Mouse (Mus musculus) hindbrain, postnatal 0 days (tissue): Measurements from ENCODE around the gene Itpr2. TPM values are rescaled to one million over a fixed set of nuclear protein-coding genes. Genes with fewer than 3 reads are reported as not detected.
A peak's percentile ranks its signal among the peaks of the same experiment; 100 is the strongest.

Experiments
- ATAC-seq: fragments of 200-750 bp; cut with Nextera tagmentation; 2 replicates; pipeline ENCODE4 v1.8.0; 2017; ENCODE audit warnings: mild to moderate bottlenecking, moderate TSS enrichment, moderate library complexity
- DNase-seq: peaks from one replicate; pipeline ENCODE4 v3.0.0-alpha.2; 2015; ENCODE audit warnings: low spot score
- H3K27ac ChIP-seq: fragments of 300-500 bp; sonication (generic); 2 replicates; pipeline ENCODE4 v1.5.1; 2014; ENCODE audit warnings: mild to moderate bottlenecking
- H3K27me3 ChIP-seq: fragments of 300-500 bp; sonication (generic); 2 replicates; pipeline ENCODE4 v1.6.1; 2014; ENCODE audit warnings: low read length, mixed read lengths; ENCODE audit not compliant: insufficient read depth
- H3K36me3 ChIP-seq: fragments of 300-500 bp; sonication (generic); 2 replicates; pipeline ENCODE4 v1.6.1; 2014; ENCODE audit warnings: low read length, mixed read lengths; ENCODE audit not compliant: insufficient read depth
- H3K4me1 ChIP-seq: fragments of 300-500 bp; sonication (generic); 2 replicates; pipeline ENCODE4 v1.6.1; 2014; ENCODE audit warnings: antibody characterized with exemption, low read length, mixed read lengths; ENCODE audit not compliant: insufficient read depth
- H3K4me2 ChIP-seq: fragments of 300-500 bp; sonication (generic); 2 replicates; pipeline ENCODE4 v1.6.1; 2014; ENCODE audit warnings: low read depth, mild to moderate bottlenecking, low read length, moderate library complexity, mixed read lengths
- H3K4me3 ChIP-seq: fragments of 300-500 bp; sonication (generic); 2 replicates; pipeline ENCODE4 v1.5.1; 2014; ENCODE audit warnings: low read length
- H3K9ac ChIP-seq: fragments of 300-500 bp; sonication (generic); replicated peaks from 2 replicates; pipeline ENCODE4 v1.6.1; 2014; ENCODE audit warnings: mild to moderate bottlenecking, low read length, moderate library complexity, mixed read lengths
- H3K9me3 ChIP-seq: fragments of 300-500 bp; sonication (generic); 2 replicates; pipeline ENCODE4 v1.6.1; 2016; ENCODE audit warnings: low read length, mixed read lengths
- CTCF ChIP-seq: IDR thresholded peaks from 2 replicates; pipeline ENCODE4 v1.5.1; 2016; ENCODE audit warnings: antibody characterized with exemption, control low read depth, low read depth
- WGBS: fragments of 180-500 bp; shearing (Covaris S2); extraction: QIAGEN DNeasy Blood & Tissue Kit; methylation state at CpG from one replicate; pipeline ENCODE4 v1.1.7; 2014; 5-methylcytosine and 5-hydroxymethylcytosine counted together
- polyA plus RNA-seq: library from polyadenylated mRNA; unstranded; fragments of >200 nt; fragmentation: Nextera tagmentation; extraction: Ambion mirVana; gene quantifications from 2 replicates; pipeline ENCODE4 v1.2.1, GENCODE M21; 2015
- total RNA-seq: library from RNA; depleted of rRNA; stranded (reverse); fragments of >200 nt; gene quantifications from 2 replicates; pipeline ENCODE4 v1.2.3, GENCODE M21; 2014

Itpr2 gene
- total and polyA plus RNA-seq, 2 experiments from 2014 or later: 15.3 to 15.7 TPM

- Histone ChIP-seq H3K36me3 (no peaks in the 10 kb centered on the region), H3K4me1 (no peaks in the 10 kb centered on the region), H3K4me2 (no peak overlapping the region), H3K27ac (no peak overlapping the region), H3K9me3 (0 out of 2 replicates have a peak, but pooled peaks cover 4% of the 10 kb centered on the region), H3K27me3 (no peaks in the 10 kb centered on the region), H3K4me3 (no peak overlapping the region), H3K9ac (no peak overlapping the region)
- no peak for TF ChIP-seq CTCF
- no peak for ATAC-seq
- WGBS: 88% methylated on average over 8 of the region's 8 CpGs
- no peak for DNase-seq
Observed at GRCm38 (mm10) chr6:146081578-146081977, 420.4 kb downstream of the Itpr2 start.

- no peak overlapping the region for H3K9ac ChIP-seq
- H3K36me3 ChIP-seq: no peaks in the 10 kb centered on the region
- no peaks in the 10 kb centered on the region for H3K9me3 ChIP-seq
- no peaks in the 10 kb centered on the region for H3K27me3 ChIP-seq
- 70% methylated on average over 18 of the region's 18 CpGs for WGBS
- TF ChIP-seq CTCF: no peak
- no peaks in the 10 kb centered on the region for H3K4me1 ChIP-seq
- no peak for DNase-seq
- no peak overlapping the region for H3K4me2 ChIP-seq
- no peak for ATAC-seq
- no peak overlapping the region for H3K4me3 ChIP-seq
- no peak overlapping the region for H3K27ac ChIP-seq
Observed at GRCm38 (mm10) chr6:146080546-146081512, 421.2 kb downstream of the Itpr2 start.

GRCm38 (mm10) chr6:146079734-146080443, 422.1 kb downstream of the Itpr2 start:
- Histone ChIP-seq H3K9me3 (no peaks in the 10 kb centered on the region), H3K9ac (no peak overlapping the region), H3K27me3 (no peaks in the 10 kb centered on the region), H3K4me1 (no peaks in the 10 kb centered on the region), H3K36me3 (no peaks in the 10 kb centered on the region), H3K4me3 (no peak overlapping the region), H3K4me2 (no peak overlapping the region), H3K27ac (0 out of 2 replicates have a peak overlapping the region, but pooled peaks have one; percentile 11)
- no peak for DNase-seq
- ATAC-seq: peak; percentile 16; the same call in 1 of the 2 replicates
- WGBS: 51% methylated on average over 3 of the region's 3 CpGs
- no peak for TF ChIP-seq CTCF

- WGBS: 42% methylated on average over 5 of the region's 5 CpGs
- Histone ChIP-seq H3K4me1 (no peaks in the 10 kb centered on the region), H3K27ac (no peak overlapping the region)
Observed at GRCm38 (mm10) chr6:146079261-146079660, 422.8 kb downstream of the Itpr2 start.

GRCm38 (mm10) chr6:146078136-146078535, 423.9 kb downstream of the Itpr2 start:
- TF ChIP-seq CTCF: no peak

More at GRCm38 (mm10) chr6:146079261-146079660, 422.8 kb downstream of the Itpr2 start:
- no peaks in the 10 kb centered on the region for H3K27me3 ChIP-seq
- TF ChIP-seq CTCF: peak; percentile 79
- no peak overlapping the region for H3K4me3 ChIP-seq
- H3K9ac ChIP-seq: no peak overlapping the region
- no peaks in the 10 kb centered on the region for H3K9me3 ChIP-seq
- no peak overlapping the region for H3K4me2 ChIP-seq
- no peaks in the 10 kb centered on the region for H3K36me3 ChIP-seq
- ATAC-seq: peak; percentile 70
- DNase-seq: peak; percentile 87

GRCm38 (mm10) chr6:146077124-146077889, 424.7 kb downstream of the Itpr2 start:
- Histone ChIP-seq H3K4me3 (no peak overlapping the region), H3K36me3 (no peaks in the 10 kb centered on the region), H3K9ac (no peak overlapping the region), H3K27me3 (no peaks in the 10 kb centered on the region), H3K27ac (no peak overlapping the region), H3K4me2 (no peak overlapping the region), H3K9me3 (0 out of 2 replicates have a peak, but pooled peaks cover 5% of the 10 kb centered on the region), H3K4me1 (no peaks in the 10 kb centered on the region)
- TF ChIP-seq CTCF: peak; percentile 28; the same call in 1 of the 2 replicates
- ATAC-seq: no peak
- 89% methylated on average over 11 of the region's 11 CpGs for WGBS
- DNase-seq: no peak

More at GRCm38 (mm10) chr6:146078136-146078535, 423.9 kb downstream of the Itpr2 start:
- DNase-seq (no peak), ATAC-seq (no peak)
- H3K4me1 ChIP-seq: no peaks in the 10 kb centered on the region
- no peak overlapping the region for H3K4me3 ChIP-seq
- H3K36me3 ChIP-seq: no peaks in the 10 kb centered on the region
- H3K9ac ChIP-seq: no peak overlapping the region
- 0 out of 2 replicates have a peak, but pooled peaks cover 5% of the 10 kb centered on the region for H3K9me3 ChIP-seq
- 88% methylated on average over 15 of the region's 15 CpGs for WGBS
- no peaks in the 10 kb centered on the region for H3K27me3 ChIP-seq
- no peak overlapping the region for H3K4me2 ChIP-seq
- no peak overlapping the region for H3K27ac ChIP-seq
